Mouse (Mus musculus) neural tube, embryonic 12.5 days (tissue): ENCODE data around the gene Pkn3. TPM values are rescaled to one million over a fixed set of nuclear protein-coding genes. Genes with fewer than 3 reads are reported as not detected.

Experiments used
- ATAC-seq: fragments of 200-750 bp; cut with Nextera tagmentation; 2 replicates; pipeline ENCODE4 v1.8.0; 2017; ENCODE audit warnings: low read depth, mild to moderate bottlenecking, moderate TSS enrichment, moderate library complexity; ENCODE audit not compliant: low FRiP score
- H3K27ac ChIP-seq: fragments of 300-500 bp; sonication (generic); 2 replicates; pipeline ENCODE4 v1.5.1; 2016
- H3K27me3 ChIP-seq: fragments of 300-500 bp; sonication (generic); replicated peaks from 2 replicates; pipeline ENCODE4 v1.6.1; 2016; ENCODE audit warnings: mild to moderate bottlenecking
- H3K36me3 ChIP-seq: fragments of 300-500 bp; sonication (generic); 2 replicates; pipeline ENCODE4 v1.6.1; 2016; ENCODE audit warnings: mild to moderate bottlenecking
- H3K4me1 ChIP-seq: fragments of 300-500 bp; sonication (generic); 2 replicates; pipeline ENCODE4 v1.6.1; 2016
- H3K4me2 ChIP-seq: fragments of 300-500 bp; sonication (generic); replicated peaks from 2 replicates; pipeline ENCODE4 v1.6.1; 2016; ENCODE audit warnings: mild to moderate bottlenecking
- H3K4me3 ChIP-seq: fragments of 300-500 bp; sonication (generic); 2 replicates; pipeline ENCODE4 v1.5.1; 2016
- H3K9ac ChIP-seq: fragments of 300-500 bp; sonication (generic); 2 replicates; pipeline ENCODE4 v1.6.1; 2016; ENCODE audit warnings: mild to moderate bottlenecking
- H3K9me3 ChIP-seq: fragments of 300-500 bp; sonication (generic); 2 replicates; pipeline ENCODE4 v1.6.1; 2016; ENCODE audit warnings: mild to moderate bottlenecking
- WGBS: fragments of 180-500 bp; shearing (Covaris S2); methylation state at CpG from one replicate; pipeline ENCODE4 v1.1.7; 2016; 5-methylcytosine and 5-hydroxymethylcytosine counted together
- polyA plus RNA-seq: library from polyadenylated mRNA; unstranded; fragments of >200 nt; fragmentation: Nextera tagmentation; extraction: Ambion mirVana; gene quantifications from 2 replicates; pipeline ENCODE4 v1.2.1, GENCODE M21; 2016

Pkn3 gene
- polyA plus RNA-seq, result 6.4 and 6.9 TPM in 2 replicates

- Histone ChIP-seq H3K9me3 (no peaks in the 10 kb centered on the region), H3K27me3 (no peaks in the 10 kb centered on the region), H3K4me2 (peak within 1 kb of the TSS; percentile 95), H3K27ac (no peak within 1 kb of the TSS), H3K4me1 (peaks cover 11% of the 10 kb centered on the region), H3K36me3 (peaks cover 12% of the 10 kb centered on the region), H3K4me3 (peak within 1 kb of the TSS; percentile 47), H3K9ac (peak within 1 kb of the TSS; percentile 38; the same call in 1 of the 2 replicates)
- under 1% methylated on average over 53 of the region's 53 CpGs for WGBS
- ATAC-seq, result peak; percentile 76
Observed at GRCm38 (mm10) chr2:30077502-30078348, at the start of gene Pkn3. TSS of gene Pkn3 (plus strand) at chr2:30077684.

GRCm38 (mm10) chr2:30032244-30032846, 45.1 kb upstream of the Pkn3 start:
- Histone ChIP-seq H3K27me3 (no peaks in the 10 kb centered on the region), H3K27ac (no peak overlapping the region), H3K9ac (no peak overlapping the region), H3K4me1 (no peaks in the 10 kb centered on the region), H3K4me3 (no peak overlapping the region), H3K36me3 (peaks cover 70% of the 10 kb centered on the region), H3K4me2 (no peak overlapping the region), H3K9me3 (no peaks in the 10 kb centered on the region)
- 70% methylated on average over 11 of the region's 11 CpGs for WGBS
- no peak for ATAC-seq

GRCm38 (mm10) chr2:30032957-30033356, 44.5 kb upstream of the Pkn3 start:
- Histone ChIP-seq H3K4me3 (no peak overlapping the region), H3K9ac (no peak overlapping the region), H3K4me2 (no peak overlapping the region), H3K4me1 (no peaks in the 10 kb centered on the region), H3K36me3 (peaks cover 64% of the 10 kb centered on the region), H3K27me3 (no peaks in the 10 kb centered on the region), H3K27ac (no peak overlapping the region), H3K9me3 (no peaks in the 10 kb centered on the region)
- 86% methylated on average over 6 of the region's 6 CpGs for WGBS
- ATAC-seq, result no peak

- ATAC-seq, result no peak
- 84% methylated on average over 2 of the region's 2 CpGs for WGBS
- Histone ChIP-seq H3K36me3 (peaks cover 16% of the 10 kb centered on the region), H3K27me3 (no peaks in the 10 kb centered on the region), H3K4me3 (no peak overlapping the region), H3K4me2 (no peak overlapping the region), H3K4me1 (no peaks in the 10 kb centered on the region), H3K27ac (no peak overlapping the region), H3K9me3 (no peaks in the 10 kb centered on the region), H3K9ac (no peak overlapping the region)
Observed at GRCm38 (mm10) chr2:30037762-30038161, 39.7 kb upstream of the Pkn3 start.

- no peak for ATAC-seq
- Histone ChIP-seq H3K27me3 (no peaks in the 10 kb centered on the region), H3K4me3 (no peak overlapping the region), H3K4me2 (no peak overlapping the region), H3K9ac (no peak overlapping the region), H3K27ac (no peak overlapping the region), H3K4me1 (no peaks in the 10 kb centered on the region), H3K36me3 (peaks cover 12% of the 10 kb centered on the region; the same call in 1 of the 2 replicates), H3K9me3 (no peaks in the 10 kb centered on the region)
- 92% methylated on average over 10 of the region's 10 CpGs for WGBS
Observed at GRCm38 (mm10) chr2:30038370-30038769, 39.1 kb upstream of the Pkn3 start.

- Histone ChIP-seq H3K36me3 (peaks cover 14% of the 10 kb centered on the region; the same call in 1 of the 2 replicates), H3K9me3 (no peaks in the 10 kb centered on the region)
Observed at GRCm38 (mm10) chr2:30039687-30040086, 37.8 kb upstream of the Pkn3 start.

GRCm38 (mm10) chr2:30042445-30042844, 35.0 kb upstream of the Pkn3 start:
- peaks cover 16% of the 10 kb centered on the region for H3K36me3 ChIP-seq
- no peaks in the 10 kb centered on the region for H3K9me3 ChIP-seq
- H3K4me1 ChIP-seq, result no peaks in the 10 kb centered on the region
- H3K9ac ChIP-seq, result no peak overlapping the region
- no peak overlapping the region for H3K27ac ChIP-seq
- WGBS, result 13% methylated on average over 4 of the region's 4 CpGs
- no peak overlapping the region for H3K4me2 ChIP-seq
- H3K4me3 ChIP-seq, result no peak overlapping the region
- ATAC-seq, result no peak
- H3K27me3 ChIP-seq, result no peaks in the 10 kb centered on the region

More at GRCm38 (mm10) chr2:30039687-30040086, 37.8 kb upstream of the Pkn3 start:
- no peak for ATAC-seq
- H3K9ac ChIP-seq, result no peak overlapping the region
- H3K4me1 ChIP-seq, result no peaks in the 10 kb centered on the region
- H3K4me3 ChIP-seq, result no peak overlapping the region
- no peak overlapping the region for H3K27ac ChIP-seq
- no peaks in the 10 kb centered on the region for H3K27me3 ChIP-seq
- H3K4me2 ChIP-seq, result no peak overlapping the region

GRCm38 (mm10) chr2:30044550-30044949, 32.9 kb upstream of the Pkn3 start:
- Histone ChIP-seq H3K4me3 (no peak overlapping the region), H3K9me3 (no peaks in the 10 kb centered on the region), H3K4me2 (no peak overlapping the region), H3K9ac (no peak overlapping the region), H3K4me1 (peaks cover 4% of the 10 kb centered on the region; the same call in 1 of the 2 replicates), H3K27ac (no peak overlapping the region), H3K27me3 (no peaks in the 10 kb centered on the region), H3K36me3 (peaks cover 16% of the 10 kb centered on the region)
- ATAC-seq, result no peak
- WGBS, result 89% methylated on average over 5 of the region's 5 CpGs

GRCm38 (mm10) chr2:30047127-30047526, 30.4 kb upstream of the Pkn3 start:
- no peak for ATAC-seq
- no peaks in the 10 kb centered on the region for H3K9me3 ChIP-seq
- peaks cover 4% of the 10 kb centered on the region; the same call in 1 of the 2 replicates for H3K4me1 ChIP-seq
- no peak overlapping the region for H3K4me3 ChIP-seq
- no peak overlapping the region for H3K9ac ChIP-seq
- H3K27ac ChIP-seq, result no peak overlapping the region
- no peaks in the 10 kb centered on the region for H3K27me3 ChIP-seq
- 93% methylated on average over 6 of the region's 6 CpGs for WGBS
- no peak overlapping the region for H3K4me2 ChIP-seq
- peaks cover 16% of the 10 kb centered on the region for H3K36me3 ChIP-seq

GRCm38 (mm10) chr2:30048101-30048501, 29.4 kb upstream of the Pkn3 start:
- Histone ChIP-seq H3K9me3 (no peaks in the 10 kb centered on the region), H3K4me1 (peaks cover 4% of the 10 kb centered on the region; the same call in 1 of the 2 replicates), H3K4me2 (peak overlapping the region; percentile 69), H3K4me3 (peak overlapping the region; percentile 65), H3K27me3 (no peaks in the 10 kb centered on the region), H3K9ac (peak overlapping the region; percentile 72), H3K27ac (peak overlapping the region; percentile 67; the same call in 1 of the 2 replicates), H3K36me3 (peaks cover 16% of the 10 kb centered on the region)
- no peak for ATAC-seq
- WGBS, result 65% methylated on average over 11 of the region's 11 CpGs

- H3K4me1 ChIP-seq, result peaks cover 4% of the 10 kb centered on the region; the same call in 1 of the 2 replicates
- H3K36me3 ChIP-seq, result peaks cover 16% of the 10 kb centered on the region
- peak within 1 kb of the TSS; percentile 85 for H3K27ac ChIP-seq
- peak within 1 kb of the TSS; percentile 65 for H3K4me3 ChIP-seq
- peak within 1 kb of the TSS; percentile 72 for H3K9ac ChIP-seq
- H3K9me3 ChIP-seq, result no peaks in the 10 kb centered on the region
- no peaks in the 10 kb centered on the region for H3K27me3 ChIP-seq
- peak within 1 kb of the TSS; percentile 69 for H3K4me2 ChIP-seq
- ATAC-seq, result peak; percentile 92
- WGBS, result 1% methylated on average over 54 of the region's 54 CpGs
Observed at GRCm38 (mm10) chr2:30048699-30049388, 28.6 kb upstream of the Pkn3 start, which contains the start of gene Wdr34. TSS of gene Wdr34 (minus strand) at chr2:30048881.

- H3K36me3 ChIP-seq, result peaks cover 13% of the 10 kb centered on the region
- no peak overlapping the region for H3K9ac ChIP-seq
- WGBS, result 83% methylated on average over 3 of the region's 3 CpGs
- no peaks in the 10 kb centered on the region for H3K9me3 ChIP-seq
- H3K27me3 ChIP-seq, result no peaks in the 10 kb centered on the region
- no peak overlapping the region for H3K4me3 ChIP-seq
- no peak overlapping the region for H3K4me2 ChIP-seq
- peaks cover 4% of the 10 kb centered on the region; the same call in 1 of the 2 replicates for H3K4me1 ChIP-seq
- ATAC-seq, result no peak
- H3K27ac ChIP-seq, result no peak overlapping the region
Observed at GRCm38 (mm10) chr2:30049831-30050230, 27.7 kb upstream of the Pkn3 start.
